Mouse (Mus musculus): ENCODE data around the gene Gm20388.

Gm20388 gene

GRCm38 (mm10) chr8:120846018-120846417 is 935.4 kb downstream of the Gm20388 start:
- no peak for DNase-seq

GRCm38 (mm10) chr8:120847279-120847678 is 936.6 kb downstream of the Gm20388 start:
- DNase-seq: no peak

- DNase-seq: no peak
Observed at GRCm38 (mm10) chr8:120847735-120848134, 937.1 kb downstream of the Gm20388 start.

- DNase-seq: no peak
Observed at GRCm38 (mm10) chr8:120848434-120848833, 937.8 kb downstream of the Gm20388 start.

GRCm38 (mm10) chr8:120851411-120851810 is 940.8 kb downstream of the Gm20388 start:
- DNase-seq: no peak

GRCm38 (mm10) chr8:120859881-120860280 is 949.2 kb downstream of the Gm20388 start:
- DNase-seq: no peak

GRCm38 (mm10) chr8:120860423-120861126 is 949.9 kb downstream of the Gm20388 start:
- no peak for DNase-seq

DNA sequence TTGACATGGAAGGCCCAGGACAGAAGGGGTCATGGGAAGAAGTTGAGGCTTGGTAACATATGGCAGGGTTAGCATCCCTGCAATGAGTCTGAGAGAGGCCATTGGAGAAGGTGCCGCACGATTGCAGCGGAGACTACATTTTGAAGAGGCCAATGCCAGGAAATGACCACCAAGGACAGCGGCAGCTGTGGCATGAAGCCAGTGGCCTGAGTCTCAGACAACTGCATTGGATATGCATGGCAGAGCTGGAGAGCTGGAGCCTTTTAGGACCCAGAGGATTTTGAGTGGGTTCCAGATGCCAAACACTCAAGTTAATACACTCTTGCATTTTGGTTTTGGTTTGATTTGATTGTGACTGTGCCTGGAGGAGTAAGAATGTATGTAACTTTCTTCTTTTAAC is 953.0 kb downstream of the Gm20388 start:
- DNase-seq: no peak

GRCm38 (mm10) chr8:120867386-120867785 is 956.7 kb downstream of the Gm20388 start:
- DNase-seq: no peak

- DNase-seq: no peak
Observed at GRCm38 (mm10) chr8:120872661-120873060, 962.0 kb downstream of the Gm20388 start.

DNA sequence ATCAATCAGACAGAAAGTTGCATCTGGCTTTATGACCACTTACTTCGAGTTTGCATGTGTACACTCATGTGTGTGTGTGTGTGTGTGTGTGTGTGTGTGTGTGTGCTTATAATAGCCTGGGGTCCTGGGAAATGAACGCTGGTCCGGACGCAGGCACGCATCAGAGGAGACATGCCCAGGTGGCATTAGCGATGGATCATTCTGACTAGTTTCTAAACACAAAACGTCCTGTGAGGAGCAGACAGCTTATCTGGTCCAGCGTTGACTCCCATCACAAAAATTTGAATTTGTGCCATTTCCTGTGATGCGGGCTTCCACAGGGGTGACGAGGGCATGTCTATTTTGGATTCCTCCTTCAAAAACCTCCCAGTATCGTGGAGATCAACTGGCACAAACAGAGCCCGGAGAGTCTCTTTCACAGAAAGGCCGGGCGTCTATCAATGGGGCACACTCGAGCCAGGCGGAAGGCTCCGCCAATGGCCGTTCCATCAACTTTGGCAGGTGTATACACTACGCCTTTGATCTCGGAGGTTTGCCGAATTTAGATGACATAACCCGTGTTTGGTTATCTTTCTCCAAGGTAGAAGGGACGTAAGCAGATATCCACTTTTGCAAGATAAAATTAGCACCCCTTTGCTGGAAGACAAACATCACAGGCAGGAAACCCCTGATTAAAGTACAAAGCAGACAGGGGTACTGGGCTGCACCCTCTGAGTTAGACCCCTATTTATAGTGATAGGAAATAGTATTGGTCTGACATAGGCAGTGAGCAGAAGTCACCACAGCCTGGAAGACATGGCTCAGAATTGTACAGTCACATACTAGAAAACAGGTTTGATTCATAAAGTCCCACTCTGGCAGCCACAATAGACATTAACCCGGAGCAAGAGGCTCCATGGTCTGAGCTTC is 965.6 kb downstream of the Gm20388 start:
- DNase-seq: no peak

- no peak for DNase-seq
Observed at GRCm38 (mm10) chr8:120877005-120877404, 966.4 kb downstream of the Gm20388 start.

DNA sequence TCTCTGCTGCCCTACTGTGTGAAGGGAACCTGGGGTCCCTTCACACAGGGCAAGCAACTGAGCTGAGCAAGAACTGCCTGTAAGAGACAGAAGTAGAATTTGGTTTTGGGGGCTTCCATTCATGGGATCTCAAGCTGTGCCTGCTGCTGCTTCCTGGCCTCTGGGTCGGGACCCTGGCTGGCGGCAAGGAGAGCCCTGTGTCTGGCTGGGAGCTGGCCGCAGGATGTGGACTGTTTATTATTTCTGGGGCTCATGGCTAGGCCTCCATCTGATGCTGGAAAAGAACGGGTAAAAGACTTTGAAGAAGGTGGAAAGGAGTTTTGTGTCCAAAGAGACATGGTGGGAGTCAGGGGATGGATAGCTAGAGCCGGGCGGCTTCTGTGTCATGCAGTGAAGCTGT is 969.3 kb downstream of the Gm20388 start:
- no peak for DNase-seq

GRCm38 (mm10) chr8:120881634-120882033 is 971.0 kb downstream of the Gm20388 start:
- DNase-seq: no peak

DNA sequence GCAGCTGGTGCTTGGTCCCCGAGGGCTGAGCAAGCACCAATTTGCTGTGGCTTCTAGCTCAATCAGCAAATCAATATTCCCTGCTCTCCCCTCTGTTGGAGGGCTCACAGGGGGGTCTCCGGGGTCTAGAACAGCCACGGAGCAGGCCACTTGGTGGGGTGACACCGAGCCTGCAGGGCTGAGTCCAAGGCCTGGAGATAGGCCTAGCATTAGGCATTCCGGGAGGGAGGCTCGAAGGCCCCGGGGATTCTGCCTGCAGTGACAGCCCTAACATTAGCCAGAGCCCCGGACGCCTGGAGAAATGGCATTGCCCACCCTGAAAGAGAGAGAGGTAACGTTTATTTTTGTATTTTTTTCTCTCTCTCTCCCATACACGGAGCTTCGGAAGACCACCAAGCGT is 972.0 kb downstream of the Gm20388 start:
- no peak for DNase-seq

- DNase-seq: no peak
Observed at GRCm38 (mm10) chr8:120883369-120883768, 972.7 kb downstream of the Gm20388 start.

- DNase-seq: no peak
Observed at GRCm38 (mm10) chr8:120883853-120884252, 973.2 kb downstream of the Gm20388 start.

DNA sequence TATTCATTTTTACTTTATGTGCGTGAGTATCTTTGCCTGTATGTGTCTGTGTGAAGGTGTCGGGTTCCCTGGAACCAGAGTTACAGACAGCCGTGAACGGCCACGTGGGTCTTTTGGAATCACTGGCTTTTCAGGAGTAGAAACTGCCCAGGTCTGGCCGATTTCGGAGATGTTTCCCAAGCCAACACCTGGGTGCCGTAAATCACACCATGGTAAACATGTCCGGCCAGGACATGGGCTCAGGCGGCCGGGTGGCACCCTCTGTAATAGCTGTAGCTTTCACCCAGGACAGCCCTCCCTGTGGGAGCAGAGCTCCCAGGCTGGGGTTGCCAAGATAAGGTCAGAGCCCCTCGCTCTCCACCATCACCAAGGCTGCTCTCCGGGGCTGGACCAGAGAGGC is 974.2 kb downstream of the Gm20388 start:
- no peak for DNase-seq

DNA sequence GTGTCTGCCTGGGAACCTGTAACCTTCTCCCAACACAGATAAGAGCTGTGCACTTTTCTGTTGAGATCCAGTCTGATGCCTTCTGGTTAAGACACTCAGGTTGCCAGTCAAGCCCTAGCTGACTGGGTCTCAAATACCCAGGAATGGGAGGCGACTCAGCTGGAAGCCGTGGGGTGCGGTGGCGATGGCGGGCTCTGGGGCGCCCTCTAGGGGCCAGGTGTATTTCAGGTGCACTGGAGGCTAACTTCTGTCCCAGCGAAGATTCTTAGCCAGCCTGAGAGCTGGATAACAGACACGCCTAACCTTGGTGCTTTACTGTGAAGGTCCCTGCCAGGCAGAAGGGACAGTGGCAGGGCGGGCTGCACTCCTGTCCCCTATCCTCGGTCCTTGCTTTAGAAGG is 976.6 kb downstream of the Gm20388 start:
- DNase-seq: no peak

DNA sequence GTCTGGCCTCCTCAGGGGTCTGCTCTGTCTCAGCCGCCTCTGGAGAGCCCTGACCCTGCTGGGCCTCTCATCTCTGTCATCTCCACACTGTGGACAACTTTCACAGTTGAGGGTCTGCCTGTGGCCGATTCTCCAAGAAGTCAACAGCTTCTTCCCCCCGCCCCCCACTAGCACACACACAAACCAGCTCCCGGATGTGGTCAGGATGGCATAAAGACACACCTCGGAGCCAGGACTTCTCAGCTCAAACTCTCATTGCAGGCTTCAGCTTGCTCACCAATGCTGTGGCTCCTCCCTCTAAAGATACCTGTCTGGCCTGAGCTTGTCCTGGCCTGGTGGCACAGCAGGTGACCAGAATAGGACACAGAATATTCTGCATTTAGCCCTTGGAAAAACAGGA is 977.4 kb downstream of the Gm20388 start:
- no peak for DNase-seq

GRCm38 (mm10) chr8:120889189-120889588 is 978.5 kb downstream of the Gm20388 start:
- DNase-seq: no peak

GRCm38 (mm10) chr8:120890068-120890467 is 979.4 kb downstream of the Gm20388 start:
- no peak for DNase-seq

DNA sequence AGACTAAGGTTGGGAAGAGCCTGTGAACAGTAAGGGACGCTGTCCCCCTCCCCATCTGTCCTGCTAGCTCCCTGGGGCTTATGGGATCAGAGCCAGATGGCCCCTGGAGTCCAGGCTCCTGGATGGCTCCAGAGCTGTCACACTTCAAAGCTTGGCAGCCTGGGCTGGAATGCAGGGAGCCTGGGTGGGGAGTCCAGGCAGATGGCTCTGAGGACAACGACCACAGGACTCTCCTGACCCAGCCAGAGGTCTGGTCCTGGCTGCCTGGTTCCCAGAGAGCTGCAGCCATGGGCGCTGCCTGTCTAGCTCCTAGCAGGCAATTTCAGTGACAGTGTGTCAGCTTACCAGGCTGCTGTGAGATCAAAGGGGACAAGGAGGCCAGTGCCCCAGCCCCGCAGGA is 984.4 kb downstream of the Gm20388 start:
- no peak for DNase-seq

DNA sequence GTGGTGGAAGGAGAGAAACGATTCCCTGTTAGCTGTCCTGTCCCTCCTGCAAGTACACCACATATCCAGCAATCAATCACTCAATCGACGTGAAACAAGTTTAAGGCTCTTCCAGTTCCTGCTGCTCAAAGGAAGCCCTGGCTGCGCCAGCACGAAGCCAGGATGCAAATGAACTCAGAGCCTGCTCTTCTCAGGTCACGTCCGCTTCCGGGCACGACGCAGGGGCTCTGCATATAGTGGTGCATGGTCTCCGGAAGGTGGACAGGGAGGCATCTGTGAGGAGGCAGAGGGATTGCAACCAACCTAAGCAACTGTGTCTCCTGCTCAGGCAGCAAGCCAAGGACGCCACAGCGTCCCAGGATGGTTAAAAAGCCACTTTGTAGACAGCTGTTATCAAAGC is 985.0 kb downstream of the Gm20388 start:
- no peak for DNase-seq
